Mouse (Mus musculus): ENCODE measurements around the gene Pf4.
"Not testable (repeated sequence)": the region's sequence is repeated elsewhere in the genome, so short reads cannot be mapped to it uniquely, and the experiment has no call there.

The Pf4 gene

DNA sequence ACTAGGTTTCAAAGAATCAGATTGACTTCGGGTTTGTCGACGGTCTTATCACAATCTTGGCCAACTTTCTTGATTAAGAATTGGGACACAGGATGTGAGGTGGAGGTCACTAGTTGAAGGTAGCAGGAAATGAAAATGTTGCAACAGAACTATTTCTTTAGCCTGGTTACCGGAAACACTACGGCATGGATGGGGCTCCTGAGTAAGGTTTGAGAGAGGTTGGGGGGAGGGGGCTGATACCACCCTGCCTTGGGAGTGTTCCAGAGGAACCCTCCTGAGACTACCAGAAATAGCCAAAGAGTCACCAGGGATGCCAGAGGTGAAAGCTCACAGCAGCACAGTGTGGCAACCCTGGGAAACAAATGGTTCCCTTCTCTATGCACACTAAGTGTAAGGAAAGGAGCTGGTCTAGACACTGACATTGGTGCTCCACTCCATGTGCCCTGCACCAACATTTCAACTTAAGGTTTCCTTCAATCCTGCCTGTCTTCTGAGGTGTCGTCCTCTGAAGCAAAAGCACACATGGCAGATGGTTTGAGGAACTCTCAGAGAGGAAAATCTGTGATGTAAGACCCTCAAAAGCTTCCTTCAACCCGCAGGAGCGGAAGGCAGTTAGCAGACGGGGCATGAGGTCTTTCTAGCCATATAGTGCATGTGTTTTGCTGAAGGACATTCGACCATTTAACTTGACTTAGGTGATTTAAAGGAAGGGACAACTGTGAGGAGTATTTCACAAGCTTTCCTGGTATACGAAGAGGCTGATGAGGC is 17.3 kb downstream of the Pf4 start:
- DNase-seq = no peak

GRCm38 (mm10) chr5:90790074-90790502 is 17.9 kb downstream of the Pf4 start:
- DNase-seq = no peak

DNA sequence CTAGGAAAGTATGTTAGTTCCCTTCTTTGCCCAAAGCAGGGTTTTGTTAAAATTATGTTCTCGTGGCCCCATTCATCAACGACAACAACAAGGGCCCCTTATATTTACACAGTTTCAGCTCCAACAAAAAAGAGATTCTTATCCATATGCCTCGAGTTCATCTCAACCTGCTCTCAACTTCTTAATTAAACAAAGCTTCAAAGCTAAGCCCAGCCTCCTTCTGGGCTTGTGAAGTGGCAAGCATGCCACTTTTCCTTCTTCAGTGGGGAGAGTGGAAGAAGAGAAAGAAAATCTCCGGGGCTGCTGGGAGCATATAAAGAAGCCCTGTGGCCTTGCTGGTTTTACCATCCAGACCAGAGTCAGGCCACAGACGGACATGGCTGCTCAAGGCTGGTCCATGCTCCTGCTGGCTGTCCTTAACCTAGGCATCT is 22.0 kb downstream of the Pf4 start, which contains the start of gene Cxcl15:
Gene Cxcl15, plus strand, starts transcription at position 340 of the 431 bp plus-strand sequence.
- no peak for DNase-seq

DNA sequence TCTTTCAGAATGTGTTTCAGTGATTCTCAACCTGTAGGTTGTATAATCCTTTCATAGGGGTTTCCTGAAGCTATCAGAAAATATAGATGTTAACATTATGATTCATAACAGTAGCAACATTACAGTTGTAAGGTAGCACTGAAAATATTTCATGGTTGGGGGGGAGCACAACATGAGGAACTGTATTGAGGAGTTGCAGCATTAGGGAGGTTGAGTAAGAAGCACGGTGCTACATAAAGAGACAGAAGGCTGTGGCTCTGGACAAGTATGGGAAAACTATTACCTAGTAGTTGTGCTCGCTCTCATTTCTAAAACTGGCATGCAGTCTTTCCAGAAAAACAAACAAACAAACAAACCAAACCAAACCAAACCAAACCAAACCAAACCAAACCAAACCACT is 23.2 kb downstream of the Pf4 start:
- not testable (repeated sequence) for DNase-seq

DNA sequence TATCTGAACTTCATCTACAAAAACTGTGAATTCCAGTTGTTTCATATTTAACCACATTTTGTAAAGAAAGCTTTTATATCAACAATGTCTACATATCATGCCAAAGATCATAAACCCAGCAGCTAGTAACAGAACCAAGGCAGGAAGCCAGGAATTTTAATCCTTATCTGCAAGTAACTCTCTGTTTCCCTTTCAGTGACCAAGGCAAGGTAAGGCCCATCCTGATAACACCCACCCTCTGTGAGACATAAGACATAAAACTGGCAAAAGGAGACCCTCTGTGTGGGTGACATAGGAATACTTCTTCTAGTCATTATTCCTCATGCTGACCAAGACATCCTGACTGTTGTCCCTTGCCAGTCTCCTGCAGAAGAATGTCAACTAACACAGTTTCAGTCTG is 32.3 kb downstream of the Pf4 start:
- no peak for DNase-seq

DNA sequence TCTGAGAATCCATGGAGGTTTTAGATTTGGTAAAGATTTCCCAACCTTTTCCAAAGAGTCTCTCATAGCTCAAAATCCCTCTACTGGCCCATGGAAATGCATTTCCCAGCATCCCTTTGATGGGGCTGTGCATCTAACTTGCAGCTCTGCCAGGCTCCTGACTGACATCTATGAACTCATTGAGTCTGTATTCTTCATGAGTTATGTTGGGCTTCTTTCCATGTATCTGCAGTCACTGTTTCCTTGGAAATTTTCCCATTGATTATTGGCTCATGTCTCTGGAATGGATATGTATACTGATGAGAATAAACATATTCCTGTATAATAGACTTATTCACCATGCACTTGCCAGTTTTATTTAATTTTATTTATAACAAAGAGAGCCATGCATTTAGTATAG is 33.8 kb downstream of the Pf4 start:
- DNase-seq = no peak

DNA sequence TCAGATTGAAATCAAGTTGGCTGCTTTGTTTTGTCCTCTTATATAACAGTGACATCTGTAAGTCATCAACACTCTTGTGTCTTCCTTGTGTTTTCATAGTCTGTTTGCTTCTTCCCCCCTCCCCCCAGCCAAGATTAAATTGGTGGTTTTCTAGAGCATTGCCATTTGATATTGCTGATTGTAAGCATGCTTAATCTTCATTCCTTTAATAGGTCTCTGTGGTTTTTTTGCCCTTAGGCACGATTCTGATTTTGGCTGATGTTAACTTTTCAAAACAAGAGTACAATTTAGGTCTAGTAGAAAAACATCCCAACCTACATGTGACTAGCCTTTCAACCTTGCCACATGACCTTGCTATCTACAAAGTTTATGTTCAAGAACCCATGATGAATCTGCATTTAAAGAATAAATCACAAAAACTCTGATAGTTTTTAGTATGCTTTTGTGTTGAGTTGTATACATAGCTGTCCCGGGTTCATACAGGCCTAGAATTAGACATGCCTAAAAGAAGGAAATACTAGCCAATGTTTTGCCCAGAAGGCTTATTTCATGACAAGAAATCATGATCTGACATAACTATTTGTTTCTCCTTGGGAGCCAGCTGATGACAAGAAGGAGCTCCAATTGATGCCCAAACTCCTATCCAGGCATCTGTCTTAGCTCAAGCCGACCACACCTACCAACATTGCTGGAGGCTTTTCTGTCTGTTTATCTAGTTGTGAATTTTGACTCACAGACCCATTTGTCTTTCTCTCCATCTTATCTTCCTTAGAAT is 35.1 kb downstream of the Pf4 start:
- DNase-seq = no peak

GRCm38 (mm10) chr5:90819756-90820155 is 47.5 kb downstream of the Pf4 start:
- no peak for DNase-seq
